In genomic region chr17:25761561-25761970, GRCm38 (mm10) we compare ENCODE assay signal across 17 mouse cellular contexts. TPM values are rescaled to one million over a fixed set of nuclear protein-coding genes. Genes with fewer than 3 reads are reported as not detected.
DNase-seq lines count a peak whose midpoint lies in the region; ATAC-seq and TF ChIP-seq lines count a peak whose summit lies in the region.
"Had no signal": no experiment of that assay in that cellular context is flagged by ENCODE, and none has a peak within 500 bp of the region (broad histone marks: within the 10 kb centered on the region; RNA-seq: fewer than 3 reads in every experiment).

No protein-coding gene starts in this region.

- no peaks in the 10 kb centered on the region for H3K27me3 ChIP-seq in hindbrain, embryonic 11.5 days (ENCODE audit: control insufficient read depth, insufficient read depth, low read length)
- H3K27me3 ChIP-seq in hindbrain, postnatal 0 days (ENCODE audit: insufficient read depth, low read length): no peaks in the 10 kb centered on the region
- H3K27me3 ChIP-seq: embryonic facial prominence, embryonic 15.5 days had no signal

- no peaks in the 10 kb centered on the region for H3K4me1 ChIP-seq in hindbrain, embryonic 11.5 days (replicated peaks; ENCODE audit: control insufficient read depth, insufficient read depth, low read length)
- no peaks in the 10 kb centered on the region for H3K4me1 ChIP-seq in hindbrain, postnatal 0 days (ENCODE audit: insufficient read depth, low read length)
- H3K4me1 ChIP-seq in bone marrow macrophage, adult 2 months (ENCODE audit: control insufficient read depth, insufficient read depth, low read length): peaks cover 21% of the 10 kb centered on the region
- peaks cover 10% of the 10 kb centered on the region for H3K4me1 ChIP-seq in cortical plate, adult 2 months (ENCODE audit: control insufficient read depth, insufficient read depth, low read length)
- H3K4me1 ChIP-seq: embryonic facial prominence, embryonic 15.5 days had no signal

- H3K4me3 ChIP-seq in hindbrain, embryonic 11.5 days (ENCODE audit: low read depth, low read length): no peak overlapping the region
- H3K4me3 ChIP-seq in hindbrain, postnatal 0 days (ENCODE audit: low read length): no peak overlapping the region
- no peak overlapping the region for H3K4me3 ChIP-seq in bone marrow macrophage, adult 2 months (ENCODE audit: insufficient read depth, low read length)
- H3K4me3 ChIP-seq in cortical plate, adult 2 months (ENCODE audit: insufficient read depth, low read length): no peak overlapping the region
- H3K4me3 ChIP-seq: embryonic facial prominence, embryonic 15.5 days; forebrain, embryonic 13.5 days; heart, embryonic 15.5 days had no signal

- no peak overlapping the region for H3K4me2 ChIP-seq in hindbrain, embryonic 11.5 days (replicated peaks; ENCODE audit: low read depth, low read length)
- H3K4me2 ChIP-seq in hindbrain, postnatal 0 days (ENCODE audit: low read depth, low read length): no peak overlapping the region
- H3K4me2 ChIP-seq: embryonic facial prominence, embryonic 15.5 days; forebrain, embryonic 13.5 days; heart, embryonic 15.5 days; lung, embryonic 14.5 days; midbrain, embryonic 11.5 days had no signal

- WGBS in hindbrain, embryonic 11.5 days: 34% methylated on average over 4 of the region's 4 CpGs
- WGBS in hindbrain, postnatal 0 days: 19% methylated on average over 4 of the region's 4 CpGs

- H3K9me3 ChIP-seq in hindbrain, embryonic 11.5 days (ENCODE audit: control insufficient read depth, low read length): no peaks in the 10 kb centered on the region
- H3K9me3 ChIP-seq in hindbrain, postnatal 0 days (ENCODE audit: low read length): no peaks in the 10 kb centered on the region
- H3K9me3 ChIP-seq: embryonic facial prominence, embryonic 15.5 days; forebrain, embryonic 13.5 days; heart, embryonic 15.5 days had no signal

- intact Hi-C loops in left cerebral cortex, postnatal 25 days (cut with DNase I): loop anchor here (5.0 kb wide), 1 partner anchor 41 kb away; no protein-coding TSS in a partner anchor

- peak; percentile 32 for DNase-seq in hindbrain, embryonic 11.5 days (ENCODE audit: low spot score)
- no peak for DNase-seq in hindbrain, postnatal 0 days (ENCODE audit: low spot score)
- DNase-seq in left cerebral cortex, postnatal 25 days (ENCODE audit: low spot score in 2 of 2): peak; percentile 59 to 85
- DNase-seq in left cerebral cortex, adult 8-10 months (ENCODE audit: low spot score in 2 of 2): no peak
- DNase-seq in spleen, adult 18-20 months: no peak
- DNase-seq: cerebellum, adult 9-10 months; lung, embryonic 14.5 days; thymus, postnatal 14 days had no signal

- no peak for ATAC-seq in hindbrain, embryonic 11.5 days (ENCODE audit: low FRiP score)
- ATAC-seq in hindbrain, postnatal 0 days: no peak
- ATAC-seq: forebrain, embryonic 13.5 days; inflammation-experienced regulatory T-cells, adult 6 months had no signal

- H3K9ac ChIP-seq in hindbrain, embryonic 11.5 days (ENCODE audit: low read depth, low read length): no peak overlapping the region
- no peak overlapping the region for H3K9ac ChIP-seq in hindbrain, postnatal 0 days (replicated peaks; ENCODE audit: low read length)
- H3K9ac ChIP-seq: embryonic facial prominence, embryonic 15.5 days; forebrain, embryonic 13.5 days; heart, embryonic 15.5 days; lung, embryonic 14.5 days had no signal

- H3K36me3 ChIP-seq in hindbrain, embryonic 11.5 days (ENCODE audit: control insufficient read depth, insufficient read depth, low read length): no peaks in the 10 kb centered on the region
- H3K36me3 ChIP-seq in hindbrain, postnatal 0 days (ENCODE audit: insufficient read depth, low read length): no peaks in the 10 kb centered on the region
- H3K36me3 ChIP-seq: embryonic facial prominence, embryonic 15.5 days; heart, embryonic 15.5 days had no signal

- TF ChIP-seq CTCF in hindbrain, postnatal 0 days (IDR thresholded peaks at IDR 0.05; ENCODE audit: low read depth): no peak
- TF ChIP-seq CTCF in bone marrow macrophage, adult 2 months (IDR thresholded peaks at IDR 0.05; ENCODE audit: low read depth, low read length): no peak
- no peak for TF ChIP-seq CTCF in cortical plate, adult 2 months (IDR thresholded peaks at IDR 0.05; ENCODE audit: extremely low read depth, insufficient read depth, low read length)

- no peak overlapping the region for H3K27ac ChIP-seq in hindbrain, embryonic 11.5 days (ENCODE audit: low read depth, low read length)
- H3K27ac ChIP-seq in hindbrain, postnatal 0 days: no peak overlapping the region
- H3K27ac ChIP-seq in bone marrow macrophage, adult 2 months (ENCODE audit: insufficient read depth, low read depth, low read length): peak overlapping the region; percentile 60
- peak overlapping the region; percentile 64 for H3K27ac ChIP-seq in cortical plate, adult 2 months (ENCODE audit: insufficient read depth, low read length)
- H3K27ac ChIP-seq: embryonic facial prominence, embryonic 15.5 days; forebrain, embryonic 13.5 days; heart, embryonic 15.5 days; kidney, postnatal 0 days had no signal

- no peak for TF ChIP-seq POLR2A in bone marrow macrophage, adult 2 months (IDR thresholded peaks at IDR 0.05; ENCODE audit: borderline replicate concordance, low read depth, low read length)
- 0 out of 2 replicates have a peak, but pooled peaks have one; percentile 9 for TF ChIP-seq POLR2A in cortical plate, adult 2 months (IDR thresholded peaks at IDR 0.05; ENCODE audit: extremely low read depth, insufficient read depth, low read length)

RNA-seq across cellular contexts. Expression of gene Msln, which starts 7.4 kb away (rescaled TPM):
- polyA plus RNA-seq in hindbrain, embryonic 11.5 days (2014; fragmentation: Nextera tagmentation; extraction: Ambion mirVana): 0.25 TPM in 1 of 2 replicates, not detected in the other
- 0.50 and 1.1 TPM in 2 replicates for total RNA-seq in hindbrain, postnatal 0 days (2014; rRNA removed)
- polyA plus RNA-seq in hindbrain, postnatal 0 days (2015; fragmentation: Nextera tagmentation; extraction: Ambion mirVana): 2.0 and 2.3 TPM in 2 replicates
- total RNA-seq in left cerebral cortex, postnatal 25 days (2021): 1 to 10 TPM; 2.2 to 3.8 TPM
- total RNA-seq in left cerebral cortex, adult 8-10 months (2022): 1 to 10 TPM; 2.3 to 4.9 (median 2.6) TPM
- polyA plus RNA-seq in bone marrow macrophage, adult 2 months (2012; ENCODE audit: insufficient read depth, insufficient read length, missing spikeins): not detected in 2 replicates
- 2.3 and 3.0 TPM in 2 replicates for polyA plus RNA-seq in cortical plate, adult 2 months (2012; rRNA removed)
- polyA plus RNA-seq: inflammation-experienced regulatory T-cells, adult 6 months; midbrain, embryonic 11.5 days had no signal

RNA-seq across cellular contexts. Expression of gene Narfl, which starts 12.0 kb away (rescaled TPM):
- 19.9 and 23.2 TPM in 2 replicates for polyA plus RNA-seq in hindbrain, embryonic 11.5 days (2014; fragmentation: Nextera tagmentation; extraction: Ambion mirVana)
- total RNA-seq in hindbrain, postnatal 0 days (2014; rRNA removed): 22.2 and 28.2 TPM in 2 replicates
- 27.5 and 27.9 TPM in 2 replicates for polyA plus RNA-seq in hindbrain, postnatal 0 days (2015; fragmentation: Nextera tagmentation; extraction: Ambion mirVana)
- 10 to 100 TPM; 33.4 to 34.4 TPM for total RNA-seq in left cerebral cortex, postnatal 25 days (2021)
- 10 to 100 TPM; 32.1 to 40.6 (median 37.2) TPM for total RNA-seq in left cerebral cortex, adult 8-10 months (2022)
- polyA plus RNA-seq in bone marrow macrophage, adult 2 months (2012; ENCODE audit: insufficient read depth, insufficient read length, missing spikeins): 36.9 and 40.9 TPM in 2 replicates
- polyA plus RNA-seq in cortical plate, adult 2 months (2012; rRNA removed): 39.4 and 41.9 TPM in 2 replicates

RNA-seq across cellular contexts. Expression of gene Haghl, which starts 23.9 kb away (rescaled TPM):
- 63.6 and 70.3 TPM in 2 replicates for polyA plus RNA-seq in hindbrain, embryonic 11.5 days (2014; fragmentation: Nextera tagmentation; extraction: Ambion mirVana)
- total RNA-seq in hindbrain, postnatal 0 days (2014; rRNA removed): 159 and 171 TPM in 2 replicates
- 219 and 225 TPM in 2 replicates for polyA plus RNA-seq in hindbrain, postnatal 0 days (2015; fragmentation: Nextera tagmentation; extraction: Ambion mirVana)
- 100 to 1,000 TPM; 109 to 122 TPM for total RNA-seq in left cerebral cortex, postnatal 25 days (2021)
- 100 to 1,000 TPM; 120 to 140 (median 140) TPM for total RNA-seq in left cerebral cortex, adult 8-10 months (2022)
- 30.4 and 31.0 TPM in 2 replicates for polyA plus RNA-seq in bone marrow macrophage, adult 2 months (2012; ENCODE audit: insufficient read depth, insufficient read length, missing spikeins)
- 230 and 253 TPM in 2 replicates for polyA plus RNA-seq in cortical plate, adult 2 months (2012; rRNA removed)

RNA-seq across cellular contexts. Expression of gene Ccdc78, which starts 24.8 kb away (rescaled TPM):
- 0.42 TPM in 1 of 2 replicates, not detected in the other for polyA plus RNA-seq in hindbrain, embryonic 11.5 days (2014; fragmentation: Nextera tagmentation; extraction: Ambion mirVana)
- total RNA-seq in hindbrain, postnatal 0 days (2014; rRNA removed): 0.10 and 0.50 TPM in 2 replicates
- 1.0 and 1.2 TPM in 2 replicates for polyA plus RNA-seq in hindbrain, postnatal 0 days (2015; fragmentation: Nextera tagmentation; extraction: Ambion mirVana)
- under 1 TPM in 1 of 2 experiments, not detected in 1; 0.21 TPM for total RNA-seq in left cerebral cortex, postnatal 25 days (2021)
- total RNA-seq in left cerebral cortex, adult 8-10 months (2022): under 1 TPM in 3 of 4 experiments, not detected in 1; 0.37 to 0.84 (median 0.37) TPM
- not detected in 2 replicates for polyA plus RNA-seq in bone marrow macrophage, adult 2 months (2012; ENCODE audit: insufficient read depth, insufficient read length, missing spikeins)
- polyA plus RNA-seq in cortical plate, adult 2 months (2012; rRNA removed): 0.17 and 0.52 TPM in 2 replicates
- total RNA-seq: gastrocnemius, postnatal 4 days had no signal

RNA-seq across cellular contexts. Expression of gene Mslnl, which starts 25.7 kb away (rescaled TPM):
- not detected in 2 replicates for polyA plus RNA-seq in hindbrain, embryonic 11.5 days (2014; fragmentation: Nextera tagmentation; extraction: Ambion mirVana)
- 0.05 TPM in 1 of 2 replicates, not detected in the other for total RNA-seq in hindbrain, postnatal 0 days (2014; rRNA removed)
- not detected in 2 replicates for polyA plus RNA-seq in hindbrain, postnatal 0 days (2015; fragmentation: Nextera tagmentation; extraction: Ambion mirVana)
- under 1 TPM in 1 of 2 experiments, not detected in 1; 0.25 TPM for total RNA-seq in left cerebral cortex, postnatal 25 days (2021)
- 1 to 10 TPM in 1 of 4 experiments, under 1 TPM in 3; 0.30 to 1.1 (median 0.70) TPM for total RNA-seq in left cerebral cortex, adult 8-10 months (2022)
- polyA plus RNA-seq in bone marrow macrophage, adult 2 months (2012; ENCODE audit: insufficient read depth, insufficient read length, missing spikeins): not detected in 2 replicates
- 0.77 and 1.0 TPM in 2 replicates for polyA plus RNA-seq in cortical plate, adult 2 months (2012; rRNA removed)
- total RNA-seq: gastrocnemius, postnatal 4 days had no signal
- polyA plus RNA-seq: forebrain, embryonic 13.5 days; heart, embryonic 15.5 days; inflammation-experienced regulatory T-cells, adult 6 months; kidney, postnatal 0 days; midbrain, embryonic 11.5 days had no signal

Comparison
In these comparisons a context has a peak if more than half of its experiments do, and no peak if none do; other contexts are left out.
1. DNase-seq: peak in hindbrain, embryonic 11.5 days (single experiment) and left cerebral cortex, postnatal 25 days (2 of 2); none in hindbrain, postnatal 0 days (single experiment), left cerebral cortex, adult 8-10 months (0 of 2) and spleen, adult 18-20 months (0 of 2).
2. H3K27ac ChIP-seq: peak in bone marrow macrophage, adult 2 months (single experiment) and cortical plate, adult 2 months (single experiment); none in hindbrain, embryonic 11.5 days (single experiment) and hindbrain, postnatal 0 days (single experiment).